Mouse (Mus musculus): ENCODE measurements around the gene Mapk8ip1. TPM values are rescaled to one million over a fixed set of nuclear protein-coding genes. Genes with fewer than 3 reads are reported as not detected.

The Mapk8ip1 gene
- total RNA-seq, 2 experiments from 2014 or later: not detected

GRCm38 (mm10) chr2:92392318-92393264 lies 8.5 kb downstream of the Mapk8ip1 start:
- ATAC-seq (replicated peaks; ENCODE audit: low FRiP score, low TSS enrichment, poor library complexity, severe bottlenecking): no peak

GRCm38 (mm10) chr2:92391703-92392317 lies 9.3 kb downstream of the Mapk8ip1 start:
- no peak for ATAC-seq (replicated peaks; ENCODE audit: low FRiP score, low TSS enrichment, poor library complexity, severe bottlenecking)

DNA sequence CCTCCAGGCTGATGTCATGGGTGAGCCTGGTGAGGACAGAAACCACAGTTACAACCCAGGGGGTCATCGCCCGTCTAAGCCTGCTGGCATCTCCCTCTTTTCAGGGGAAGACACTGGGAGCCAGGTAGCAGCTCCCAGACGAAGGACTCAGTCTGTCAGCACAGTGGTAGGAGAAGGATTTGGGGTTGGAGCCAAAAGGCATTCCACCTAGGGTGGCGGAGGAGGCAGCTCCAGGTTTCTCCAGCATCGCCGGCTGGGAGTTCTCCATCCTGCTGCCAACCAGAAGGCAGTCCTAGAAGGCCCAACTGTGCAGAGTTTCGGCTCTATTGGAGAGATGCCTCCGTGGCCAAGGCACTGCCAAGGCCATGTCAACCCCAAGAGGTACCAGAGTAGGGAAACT lies 9.9 kb downstream of the Mapk8ip1 start:
- no peak for ATAC-seq (replicated peaks; ENCODE audit: low FRiP score, low TSS enrichment, poor library complexity, severe bottlenecking)

GRCm38 (mm10) chr2:92390206-92390930 lies 10.7 kb downstream of the Mapk8ip1 start:
- peak; percentile 48 for ATAC-seq (replicated peaks; ENCODE audit: low FRiP score, low TSS enrichment, poor library complexity, severe bottlenecking)

- no peak for ATAC-seq (replicated peaks; ENCODE audit: low FRiP score, low TSS enrichment, poor library complexity, severe bottlenecking)
Observed at GRCm38 (mm10) chr2:92389645-92390044, 11.4 kb downstream of the Mapk8ip1 start.

GRCm38 (mm10) chr2:92388891-92389641 lies 12.0 kb downstream of the Mapk8ip1 start:
- ATAC-seq (replicated peaks; ENCODE audit: low FRiP score, low TSS enrichment, poor library complexity, severe bottlenecking): no peak

DNA sequence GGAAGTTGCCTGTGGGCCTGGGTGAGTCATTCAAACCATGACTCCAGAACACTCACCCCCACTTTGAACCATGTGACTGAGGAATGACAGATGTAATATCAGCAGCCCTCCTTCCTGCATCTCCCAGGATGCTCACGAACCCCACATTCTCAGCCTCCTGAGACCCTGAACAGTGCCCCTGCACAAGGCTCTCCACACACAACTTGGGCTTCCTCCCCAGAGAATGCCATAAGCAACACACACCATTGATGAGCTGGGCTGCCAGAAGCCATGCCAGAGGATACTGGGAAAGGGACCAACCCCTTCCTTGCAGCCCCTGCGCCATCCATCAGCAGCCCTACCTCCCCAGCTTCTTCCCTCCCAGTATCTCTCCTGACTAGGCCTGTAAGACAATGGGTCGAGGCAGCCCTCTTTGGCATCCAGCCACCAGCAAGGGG lies 13.0 kb downstream of the Mapk8ip1 start:
- no peak for ATAC-seq (replicated peaks; ENCODE audit: low FRiP score, low TSS enrichment, poor library complexity, severe bottlenecking)

DNA sequence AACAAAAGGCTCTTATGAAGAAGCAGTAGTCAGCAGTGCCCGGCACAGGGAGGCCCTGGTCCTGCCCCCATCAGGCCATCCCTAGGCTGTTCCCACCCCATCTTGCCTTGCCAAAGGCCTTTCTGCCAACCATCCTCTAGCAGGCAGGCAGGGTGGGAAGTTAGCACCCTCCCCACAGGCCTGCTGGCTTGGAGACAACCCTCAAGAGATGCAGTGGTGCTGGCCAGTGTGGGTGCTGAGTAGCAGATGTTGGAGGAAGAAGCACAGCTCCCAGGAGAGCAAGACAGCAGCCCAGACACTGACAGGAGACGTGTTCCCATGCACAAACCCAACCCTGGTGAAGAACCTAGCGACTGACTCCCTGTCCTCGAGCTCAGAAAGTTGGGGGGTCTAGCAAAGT lies 13.4 kb downstream of the Mapk8ip1 start:
- ATAC-seq (replicated peaks; ENCODE audit: low FRiP score, low TSS enrichment, poor library complexity, severe bottlenecking): no peak

DNA sequence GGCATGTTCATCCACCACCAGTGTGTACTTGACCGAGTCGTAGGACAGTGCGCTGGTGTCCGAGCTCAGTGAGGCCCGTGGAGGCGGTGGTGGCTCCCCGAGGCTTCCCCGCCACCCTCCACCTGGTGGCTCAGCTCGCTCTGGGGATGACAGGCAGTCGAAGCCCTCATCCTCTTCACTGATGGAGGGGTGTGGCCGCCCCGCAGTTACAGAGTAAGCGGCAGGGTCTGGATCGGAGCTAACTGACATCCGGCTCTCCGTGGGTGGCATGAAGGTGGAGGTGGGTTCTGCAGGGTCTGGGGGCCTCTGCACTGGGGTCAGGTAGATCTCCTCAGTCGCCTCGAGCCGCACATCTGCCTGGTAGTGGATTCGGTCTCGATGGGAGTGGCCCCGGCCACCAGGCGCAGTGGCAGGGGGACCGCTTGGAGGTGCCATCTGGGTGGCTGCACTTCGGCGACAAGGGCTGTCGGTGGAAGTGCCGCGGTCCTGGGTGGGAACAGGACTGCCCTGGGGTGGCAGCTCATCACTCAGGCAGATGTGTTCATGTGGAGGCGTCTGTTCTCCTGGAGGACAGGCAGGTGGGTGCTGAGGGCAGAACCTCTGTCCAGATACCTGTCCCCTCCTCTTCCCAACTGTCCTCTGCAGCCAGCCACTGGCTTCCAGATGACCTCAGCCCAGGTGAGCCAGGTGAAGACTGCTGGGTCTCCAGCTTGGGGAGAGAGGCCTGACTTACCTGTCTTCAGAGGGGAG lies 14.1 kb downstream of the Mapk8ip1 start:
- ATAC-seq (replicated peaks; ENCODE audit: low FRiP score, low TSS enrichment, poor library complexity, severe bottlenecking): no peak

GRCm38 (mm10) chr2:92385113-92386051 lies 15.7 kb downstream of the Mapk8ip1 start:
- 0 out of 2 replicates have a peak, but pooled peaks have one; percentile 14 for ATAC-seq (replicated peaks; ENCODE audit: low FRiP score, low TSS enrichment, poor library complexity, severe bottlenecking)

DNA sequence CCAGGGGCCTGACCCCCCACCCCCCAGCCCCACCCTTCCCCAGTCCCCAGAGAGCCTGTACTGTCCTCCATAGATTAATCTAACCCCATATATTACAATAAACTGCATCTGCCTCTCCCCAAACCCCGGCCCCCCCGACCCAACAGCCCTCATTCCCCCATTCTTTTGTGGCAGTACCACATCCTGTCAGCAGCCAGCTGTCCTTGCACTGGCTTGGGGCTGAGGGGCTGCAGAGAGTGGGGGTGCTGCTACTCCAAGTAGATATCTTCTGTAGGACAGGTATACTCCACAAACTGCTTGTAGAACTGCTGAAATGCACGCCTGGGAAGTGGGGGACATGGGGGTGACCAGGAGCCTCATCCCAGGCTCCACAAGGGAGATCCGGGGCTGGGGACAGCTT lies 17.0 kb downstream of the Mapk8ip1 start:
- no peak for ATAC-seq (replicated peaks; ENCODE audit: low FRiP score, low TSS enrichment, poor library complexity, severe bottlenecking)

GRCm38 (mm10) chr2:92382759-92383158 lies 18.3 kb downstream of the Mapk8ip1 start:
- ATAC-seq (replicated peaks; ENCODE audit: low FRiP score, low TSS enrichment, poor library complexity, severe bottlenecking): no peak

- ATAC-seq (replicated peaks; ENCODE audit: low FRiP score, low TSS enrichment, poor library complexity, severe bottlenecking): no peak
Observed at GRCm38 (mm10) chr2:92381901-92382588, 19.0 kb downstream of the Mapk8ip1 start, which contains the start of gene 1700029I15Rik. Gene 1700029I15Rik (plus strand): TSS chr2:92382538.

DNA sequence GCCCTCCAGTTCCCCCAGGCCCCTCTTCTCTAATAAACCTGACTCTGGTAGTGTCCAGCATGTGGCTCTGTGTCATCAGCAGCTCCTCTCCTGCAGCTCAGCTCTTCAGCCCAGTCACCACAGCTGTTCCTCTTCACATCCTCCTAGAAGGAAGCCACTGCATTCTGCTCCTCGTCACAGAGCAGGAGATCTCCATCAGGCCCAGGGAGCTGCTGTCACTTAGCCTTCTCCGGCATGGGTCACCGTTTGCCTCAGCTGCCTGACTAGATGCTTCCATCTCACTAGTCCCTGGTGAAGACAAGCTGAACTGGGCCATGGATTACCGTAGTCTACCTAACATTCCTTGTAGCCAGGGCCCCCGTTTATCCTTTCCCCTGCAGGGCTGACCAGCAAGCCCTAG lies 19.9 kb downstream of the Mapk8ip1 start:
- ATAC-seq (replicated peaks; ENCODE audit: low FRiP score, low TSS enrichment, poor library complexity, severe bottlenecking): no peak

DNA sequence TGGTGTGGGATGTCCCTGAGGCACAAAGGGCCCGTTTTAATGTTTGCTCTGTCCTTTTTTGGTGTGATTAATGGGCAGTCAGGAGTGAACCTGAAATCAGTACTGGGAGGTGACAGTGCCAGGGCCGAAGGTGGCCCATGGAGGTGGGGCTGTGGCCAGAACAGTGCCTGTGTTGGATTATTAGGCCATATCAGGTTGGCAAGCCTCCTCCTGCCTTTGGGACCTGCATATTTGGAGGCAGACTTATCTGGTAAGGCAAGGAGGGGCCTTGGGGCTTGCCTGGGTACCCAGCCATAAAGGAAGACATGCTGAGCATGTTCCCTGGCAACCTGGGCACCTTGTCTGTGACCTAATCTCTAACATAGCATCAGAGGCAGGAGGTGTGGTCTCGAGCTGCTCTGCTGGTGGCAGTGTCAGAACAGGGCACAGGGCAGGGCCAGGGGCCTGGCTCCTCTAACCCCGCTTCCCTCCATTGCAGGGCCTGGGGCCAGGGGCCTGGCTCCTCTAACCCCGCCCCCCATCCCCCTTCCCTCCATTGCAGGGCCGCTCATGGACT lies 20.5 kb downstream of the Mapk8ip1 start:
- ATAC-seq (replicated peaks; ENCODE audit: low FRiP score, low TSS enrichment, poor library complexity, severe bottlenecking): 0 out of 2 replicates have a peak, but pooled peaks have one; percentile 15

GRCm38 (mm10) chr2:92379783-92380494 lies 21.1 kb downstream of the Mapk8ip1 start:
- no peak for ATAC-seq (replicated peaks; ENCODE audit: low FRiP score, low TSS enrichment, poor library complexity, severe bottlenecking)

All from megakaryocyte-erythroid progenitor cell, adult 5-6 weeks (primary cell).